In genomic region chr5:44081108-44081507, GRCm38 (mm10) we compare ENCODE assay signal across 23 mouse cellular contexts. TPM values are rescaled to one million over a fixed set of nuclear protein-coding genes. Genes with fewer than 3 reads are reported as not detected.
DNase-seq lines count a peak whose midpoint lies in the region; ATAC-seq and TF ChIP-seq lines count a peak whose summit lies in the region.
"Had no signal": no experiment of that assay in that cellular context is flagged by ENCODE, and none has a peak within 500 bp of the region (broad histone marks: within the 10 kb centered on the region; RNA-seq: fewer than 3 reads in every experiment).

No protein-coding gene starts in this region.

- peak; percentile 47 for DNase-seq in embryonic facial prominence, embryonic 11.5 days (ENCODE audit: low spot score)
- DNase-seq in embryonic facial prominence, embryonic 10.5 days (ENCODE audit: low spot score), result no peak
- DNase-seq in heart, adult 8-10 months (ENCODE audit: low spot score), result peak; percentile 16
- no peak for DNase-seq in heart, postnatal 4 days
- DNase-seq in lung, postnatal 0 days (ENCODE audit: low spot score), result peak; percentile 60
- no peak for DNase-seq in lung, postnatal 36 days
- no peak for DNase-seq in limb, embryonic 10.5 days (ENCODE audit: low spot score)
- DNase-seq in urinary bladder, adult 18-20 months (ENCODE audit: low spot score in 2 of 2), result no peak
- DNase-seq: adrenal gland, adult 2 months; adrenal gland, postnatal 25 days; cerebellum, adult 18-20 months; cerebellum, adult 9-11 months; cerebellum, postnatal 36 days; gastrocnemius, postnatal 36 days had no signal

- H3K4me3 ChIP-seq in embryonic facial prominence, embryonic 11.5 days (ENCODE audit: low read depth, low read length), result no peak overlapping the region
- H3K4me3 ChIP-seq in embryonic facial prominence, embryonic 10.5 days, result no peak overlapping the region
- no peak overlapping the region for H3K4me3 ChIP-seq in lung, postnatal 0 days (ENCODE audit: low read depth, low read length)
- no peak overlapping the region for H3K4me3 ChIP-seq in limb, embryonic 10.5 days
- H3K4me3 ChIP-seq: embryonic facial prominence, embryonic 13.5 days; forebrain, embryonic 12.5 days; heart, embryonic 13.5 days; hindbrain, embryonic 13.5 days had no signal

- no peak for TF ChIP-seq CTCF in lung, postnatal 0 days (IDR thresholded peaks at IDR 0.05)

- no peak overlapping the region for H3K9ac ChIP-seq in embryonic facial prominence, embryonic 11.5 days (replicated peaks; ENCODE audit: low read length)
- no peak overlapping the region for H3K9ac ChIP-seq in lung, postnatal 0 days (replicated peaks; ENCODE audit: low read depth)
- H3K9ac ChIP-seq: embryonic facial prominence, embryonic 13.5 days; forebrain, embryonic 12.5 days; heart, embryonic 13.5 days; hindbrain, embryonic 13.5 days had no signal

- H3K36me3 ChIP-seq in embryonic facial prominence, embryonic 11.5 days (replicated peaks; ENCODE audit: control insufficient read depth, insufficient read depth, low read depth, low read length), result peaks cover 3% of the 10 kb centered on the region; the same call in 1 of the 2 replicates
- peaks cover 63% of the 10 kb centered on the region for H3K36me3 ChIP-seq in embryonic facial prominence, embryonic 10.5 days (replicated peaks)
- no peaks in the 10 kb centered on the region for H3K36me3 ChIP-seq in lung, postnatal 0 days (ENCODE audit: insufficient read depth, low read length)
- H3K36me3 ChIP-seq in limb, embryonic 10.5 days, result peaks cover 74% of the 10 kb centered on the region
- H3K36me3 ChIP-seq: embryonic facial prominence, embryonic 13.5 days; heart, embryonic 13.5 days; hindbrain, embryonic 13.5 days had no signal

- 46% methylated on average over 1 of the region's 1 CpGs for whole genome bisulfite sequencing in embryonic facial prominence, embryonic 11.5 days
- WGBS in embryonic facial prominence, embryonic 10.5 days, result 52% methylated on average over 1 of the region's 1 CpGs
- 68% methylated on average over 1 of the region's 1 CpGs for whole genome bisulfite sequencing in lung, postnatal 0 days
- WGBS in limb, embryonic 10.5 days, result 63% methylated on average over 1 of the region's 1 CpGs

- H3K27ac ChIP-seq in embryonic facial prominence, embryonic 11.5 days (replicated peaks; ENCODE audit: low read depth, low read length), result no peak overlapping the region
- H3K27ac ChIP-seq in embryonic facial prominence, embryonic 10.5 days (replicated peaks), result no peak overlapping the region; the same call in 1 of the 2 replicates
- no peak overlapping the region for H3K27ac ChIP-seq in lung, postnatal 0 days (ENCODE audit: low read length)
- 0 out of 2 replicates have a peak overlapping the region, but pooled peaks have one; percentile 42 for H3K27ac ChIP-seq in limb, embryonic 10.5 days
- H3K27ac ChIP-seq: embryonic facial prominence, embryonic 13.5 days; forebrain, embryonic 12.5 days; heart, embryonic 13.5 days; hindbrain, embryonic 13.5 days; hindbrain, postnatal 0 days had no signal

- no peaks in the 10 kb centered on the region for H3K9me3 ChIP-seq in embryonic facial prominence, embryonic 11.5 days (replicated peaks; ENCODE audit: control insufficient read depth, low read length)
- peaks cover 2% of the 10 kb centered on the region; the same call in 1 of the 2 replicates for H3K9me3 ChIP-seq in embryonic facial prominence, embryonic 10.5 days
- no peaks in the 10 kb centered on the region for H3K9me3 ChIP-seq in lung, postnatal 0 days (ENCODE audit: low read length)
- no peaks in the 10 kb centered on the region for H3K9me3 ChIP-seq in limb, embryonic 10.5 days (replicated peaks)
- H3K9me3 ChIP-seq: embryonic facial prominence, embryonic 13.5 days; forebrain, embryonic 12.5 days; heart, embryonic 13.5 days; hindbrain, embryonic 13.5 days had no signal

- H3K27me3 ChIP-seq in embryonic facial prominence, embryonic 11.5 days (ENCODE audit: control insufficient read depth, insufficient read depth, low read length), result no peaks in the 10 kb centered on the region
- H3K27me3 ChIP-seq in embryonic facial prominence, embryonic 10.5 days (replicated peaks; ENCODE audit: low read depth, poor library complexity, severe bottlenecking), result no peaks in the 10 kb centered on the region
- no peaks in the 10 kb centered on the region for H3K27me3 ChIP-seq in lung, postnatal 0 days (replicated peaks; ENCODE audit: insufficient read depth, low read length)
- no peaks in the 10 kb centered on the region for H3K27me3 ChIP-seq in limb, embryonic 10.5 days (ENCODE audit: low read depth, poor library complexity, severe bottlenecking)
- H3K27me3 ChIP-seq: embryonic facial prominence, embryonic 13.5 days; forebrain, embryonic 12.5 days; heart, embryonic 13.5 days; hindbrain, embryonic 13.5 days had no signal

- no peak for ATAC-seq in embryonic facial prominence, embryonic 11.5 days (replicated peaks; ENCODE audit: insufficient number of reproducible peaks, low FRiP score, low TSS enrichment, low read depth)
- ATAC-seq in lung, postnatal 0 days, result peak; percentile 64
- ATAC-seq: forebrain, embryonic 16.5 days; hindbrain, postnatal 0 days; intestine, embryonic 16.5 days had no signal

- 0 out of 2 replicates have a peak, but pooled peaks have one; percentile 19 for TF ChIP-seq EP300 in lung, postnatal 0 days (IDR thresholded peaks at IDR 0.05)

- no peaks in the 10 kb centered on the region for H3K4me1 ChIP-seq in embryonic facial prominence, embryonic 11.5 days (ENCODE audit: control insufficient read depth, insufficient read depth, low read length)
- H3K4me1 ChIP-seq in embryonic facial prominence, embryonic 10.5 days, result peaks cover 12% of the 10 kb centered on the region
- no peaks in the 10 kb centered on the region; the same call in 1 of the 2 replicates for H3K4me1 ChIP-seq in lung, postnatal 0 days (ENCODE audit: insufficient read depth, low read depth, low read length)
- H3K4me1 ChIP-seq in limb, embryonic 10.5 days, result peaks cover 16% of the 10 kb centered on the region
- H3K4me1 ChIP-seq: forebrain, embryonic 12.5 days had no signal

- no peak overlapping the region for H3K4me2 ChIP-seq in embryonic facial prominence, embryonic 11.5 days (ENCODE audit: low read depth, low read length)
- H3K4me2 ChIP-seq in lung, postnatal 0 days (replicated peaks; ENCODE audit: low read depth, low read length), result no peak overlapping the region
- H3K4me2 ChIP-seq: embryonic facial prominence, embryonic 13.5 days; forebrain, embryonic 12.5 days; heart, embryonic 13.5 days; hindbrain, embryonic 13.5 days had no signal

RNA-seq across cellular contexts. Expression of gene Prom1, which starts 20.7 kb away (rescaled TPM):
- 121 and 126 TPM in 2 replicates for polyA plus RNA-seq in embryonic facial prominence, embryonic 11.5 days (2014; fragmentation: Nextera tagmentation; extraction: Ambion mirVana)
- 102 and 110 TPM in 2 replicates for polyA plus RNA-seq in embryonic facial prominence, embryonic 10.5 days (2016; fragmentation: Nextera tagmentation; extraction: Ambion mirVana)
- 10 to 100 TPM in 2 of 4 experiments, 1 to 10 TPM in 2; 7.3 to 10.9 (median 9.0) TPM for total RNA-seq in heart, adult 8-10 months (2022)
- total RNA-seq in heart, postnatal 4 days (2021), result 1 to 10 TPM; 3.8 to 4.3 TPM
- polyA plus RNA-seq in lung, postnatal 0 days (2015; fragmentation: Nextera tagmentation; extraction: Ambion mirVana), result 22.8 and 22.9 TPM in 2 replicates
- polyA plus RNA-seq in limb, embryonic 10.5 days (2016; fragmentation: Nextera tagmentation; extraction: Ambion mirVana), result 94.6 and 120 TPM in 2 replicates
- total RNA-seq: MEL had no signal
- polyA plus RNA-seq: C2C12 had no signal

Comparison
In these comparisons a context has a peak if more than half of its experiments do, and no peak if none do; other contexts are left out.
1. DNase-seq: peak in embryonic facial prominence, embryonic 11.5 days (single experiment), heart, adult 8-10 months (single experiment) and lung, postnatal 0 days (single experiment); none in embryonic facial prominence, embryonic 10.5 days (single experiment), heart, postnatal 4 days (single experiment), lung, postnatal 36 days (single experiment), limb, embryonic 10.5 days (single experiment) and urinary bladder, adult 18-20 months (0 of 2).